Mouse (Mus musculus) heart, postnatal 4 days (tissue): Measurements from ENCODE around the gene Rpp25. TPM values are rescaled to one million over a fixed set of nuclear protein-coding genes. Genes with fewer than 3 reads are reported as not detected.

Experiments used
- DNase-seq: peaks from one replicate; pipeline ENCODE4 v3.0.0; 2021
- total RNA-seq, 2 experiments: library from RNA; stranded (reverse); gene quantifications; 2 replicates each; pipeline ENCODE4 v1.2.3; 2021

The Rpp25 gene
- total RNA-seq, 2 experiments from 2014 or later = 7.8 to 9.4 TPM

GRCm38 (mm10) chr9:57521056-57521911 is 17.5 kb downstream of the Rpp25 start, which contains the start of gene Cox5a:
Cox5a (plus strand) TSS chr9:57521274.
- DNase-seq = peak; percentile 97

DNA sequence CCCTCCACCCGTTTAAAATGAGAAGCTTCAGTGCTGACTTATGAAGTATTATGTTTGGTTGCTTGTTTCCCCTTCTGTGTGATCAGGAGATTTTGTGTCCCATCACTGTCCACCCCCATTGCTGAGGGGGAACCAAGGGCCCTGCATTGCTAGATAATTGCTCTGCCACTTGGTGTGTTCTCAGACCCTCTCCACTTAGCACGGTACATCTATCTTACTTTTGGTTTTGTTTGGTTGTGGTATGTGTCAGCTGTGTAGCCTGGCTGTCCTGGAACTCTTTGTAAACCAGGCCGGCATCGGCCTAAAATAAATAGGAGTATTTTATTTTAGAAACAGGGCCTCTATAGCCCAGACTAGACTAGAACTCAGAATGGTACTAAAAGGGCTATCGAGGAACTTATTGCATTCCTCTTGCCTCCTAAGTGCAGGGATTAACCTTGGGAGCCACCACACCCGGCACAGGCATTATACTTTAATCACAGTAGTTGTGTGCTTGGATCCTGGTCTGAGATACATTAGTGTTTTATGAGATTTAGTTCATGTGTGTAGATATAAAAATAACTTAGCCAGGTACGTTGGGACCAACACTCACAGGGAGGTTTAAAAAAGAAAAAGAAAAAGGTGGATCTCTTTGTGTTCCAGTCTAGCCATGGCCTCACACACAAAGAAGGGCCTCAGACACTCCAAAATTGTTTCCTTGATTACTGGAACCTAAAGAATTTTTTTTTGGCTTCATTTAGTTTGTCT is 18.5 kb downstream of the Rpp25 start:
- DNase-seq = no peak

DNA sequence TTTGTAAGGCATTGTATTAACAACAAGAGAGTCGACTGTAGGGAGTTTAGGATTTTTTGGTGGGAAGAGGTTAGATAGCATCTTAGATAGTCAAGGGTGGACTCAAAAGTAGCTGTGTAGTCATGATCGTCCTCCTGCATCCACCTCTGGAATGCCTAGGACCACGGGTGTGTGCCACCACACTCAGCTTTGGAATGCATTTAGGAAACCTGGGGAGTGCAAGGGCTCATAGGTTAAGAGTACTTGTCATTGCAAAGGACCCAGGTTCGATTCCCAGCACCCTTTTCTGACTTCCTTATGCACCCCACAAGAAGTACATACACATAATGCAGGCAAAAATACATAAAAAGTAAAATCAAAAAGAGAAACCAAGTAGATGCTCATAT is 19.0 kb downstream of the Rpp25 start:
- DNase-seq = no peak

GRCm38 (mm10) chr9:57523754-57524153 is 19.9 kb downstream of the Rpp25 start:
- no peak for DNase-seq

- no peak for DNase-seq
Observed at GRCm38 (mm10) chr9:57524439-57524838, 20.6 kb downstream of the Rpp25 start.

GRCm38 (mm10) chr9:57525516-57525915 is 21.7 kb downstream of the Rpp25 start:
- no peak for DNase-seq

GRCm38 (mm10) chr9:57526435-57526834 is 22.6 kb downstream of the Rpp25 start:
- DNase-seq = no peak

DNA sequence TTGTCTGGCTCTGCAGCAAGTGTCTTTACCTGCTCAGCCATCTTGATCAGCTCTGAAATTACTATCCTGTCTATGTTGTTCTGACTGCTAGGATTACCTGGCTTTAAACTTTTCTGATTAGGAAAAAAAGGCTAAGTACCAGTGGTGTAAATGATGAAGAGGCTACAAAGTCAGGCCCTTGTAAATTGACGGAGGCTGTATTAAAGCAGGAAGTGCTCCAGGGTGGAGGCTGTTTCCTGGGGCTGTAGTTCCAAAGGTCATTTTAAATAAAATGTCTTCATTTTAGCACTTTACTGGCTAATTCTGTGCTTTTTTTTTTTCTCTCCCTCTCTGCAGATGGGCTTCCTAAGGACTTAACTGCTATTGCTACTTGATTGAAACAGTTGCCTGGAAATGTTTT is 28.1 kb downstream of the Rpp25 start:
- no peak for DNase-seq

GRCm38 (mm10) chr9:57536362-57536761 is 32.5 kb downstream of the Rpp25 start:
- DNase-seq = no peak

DNA sequence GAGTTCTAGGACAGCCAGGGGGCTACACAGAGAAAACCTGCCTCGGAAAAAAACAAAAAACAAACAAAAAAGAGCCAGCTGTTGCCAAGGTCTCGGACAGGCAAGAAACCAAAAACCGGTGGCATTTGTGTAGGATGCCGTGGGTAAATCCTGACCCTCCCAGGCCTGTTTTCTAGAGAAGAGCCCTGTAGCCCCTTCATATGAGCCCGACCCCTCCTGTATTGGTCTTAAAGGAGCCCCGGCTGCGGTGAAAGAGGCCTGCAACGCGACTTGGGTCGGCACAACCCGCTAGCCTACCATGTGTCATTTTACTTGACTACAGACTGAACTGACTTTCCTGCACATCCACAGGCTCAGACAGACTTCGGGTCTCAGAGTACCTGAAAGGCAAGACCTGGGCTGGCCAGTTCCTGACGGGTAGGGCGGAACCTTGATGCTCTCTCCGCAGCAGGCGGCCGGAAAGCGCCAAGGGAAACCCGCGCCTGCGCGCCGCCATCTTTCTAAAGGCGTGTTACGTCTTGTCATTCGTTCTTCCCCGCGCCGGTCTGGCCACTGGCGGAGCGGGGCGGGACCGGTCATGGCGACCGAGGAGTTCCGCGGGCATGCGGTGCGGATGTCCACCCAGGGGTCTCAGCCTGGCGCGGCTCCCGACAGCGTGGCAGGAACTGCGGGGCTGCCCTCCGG is 33.4 kb downstream of the Rpp25 start, which contains the start of gene Fam219b:
Gene Fam219b (plus strand): TSS at position 485 of the 684 bp plus-strand sequence.
- peak; percentile 94 for DNase-seq

DNA sequence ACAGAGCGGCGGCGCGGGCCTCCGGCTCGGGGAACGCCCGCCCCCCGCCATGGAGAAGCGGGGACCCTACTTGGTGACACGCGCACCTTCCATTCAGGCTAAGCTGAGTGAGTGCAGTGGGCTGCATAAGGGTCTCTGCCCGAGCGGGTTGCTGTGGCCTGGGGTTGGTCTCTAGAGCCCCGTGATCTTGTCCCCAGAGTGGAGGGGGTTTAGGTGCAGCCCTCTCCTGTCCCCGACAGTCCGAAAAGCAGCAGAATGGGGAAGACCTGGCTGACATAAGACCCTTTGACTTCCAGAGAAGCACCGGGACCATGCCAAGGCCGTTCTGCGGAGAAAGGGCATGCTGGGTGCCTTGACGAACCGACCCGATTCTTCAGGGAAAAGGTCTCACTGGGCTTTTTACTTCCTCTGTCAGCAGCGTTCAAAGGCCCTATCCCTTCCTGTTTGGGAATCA is 33.9 kb downstream of the Rpp25 start:
- DNase-seq = no peak

- DNase-seq = no peak
Observed at GRCm38 (mm10) chr9:57539550-57539949, 35.7 kb downstream of the Rpp25 start.

DNA sequence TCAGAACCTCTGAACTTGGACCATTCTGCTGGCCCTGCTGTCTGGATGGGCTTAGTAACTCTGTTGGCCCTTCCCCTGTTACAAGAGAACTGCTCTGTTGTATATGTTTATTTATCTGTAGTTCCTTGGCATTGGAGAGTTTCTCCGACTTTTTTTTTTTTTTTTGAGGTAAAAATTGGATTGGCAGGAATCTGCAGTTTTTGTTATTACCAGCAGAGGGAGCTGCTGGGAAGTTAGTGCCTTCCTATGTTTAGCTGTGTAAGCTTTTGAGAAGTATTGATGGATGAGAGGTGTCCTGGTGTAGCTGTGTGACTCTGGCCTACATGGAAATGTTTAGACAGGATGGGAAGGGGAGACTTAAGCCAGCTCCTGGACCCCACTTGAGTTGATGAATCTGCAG is 37.5 kb downstream of the Rpp25 start:
- peak; percentile 65 for DNase-seq

DNA sequence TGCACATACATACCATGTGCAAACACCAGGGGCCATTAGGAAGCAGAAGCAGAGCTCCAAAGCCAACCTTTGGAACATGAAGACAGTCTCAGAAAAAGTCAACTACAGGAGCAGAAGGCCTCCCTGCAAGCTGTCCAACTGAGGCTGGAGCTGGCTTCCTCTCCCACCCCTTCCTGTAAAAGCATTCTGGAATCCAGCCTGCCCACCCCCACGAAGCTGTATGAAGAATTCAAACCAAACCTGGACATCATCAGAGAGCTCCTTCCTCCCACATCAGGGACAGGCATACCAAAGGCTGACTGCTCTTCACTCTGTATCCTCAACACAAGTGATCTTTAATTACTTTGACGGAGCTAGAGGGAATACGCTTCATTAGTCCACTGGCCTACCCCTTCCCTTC is 40.1 kb downstream of the Rpp25 start:
- DNase-seq = no peak

DNA sequence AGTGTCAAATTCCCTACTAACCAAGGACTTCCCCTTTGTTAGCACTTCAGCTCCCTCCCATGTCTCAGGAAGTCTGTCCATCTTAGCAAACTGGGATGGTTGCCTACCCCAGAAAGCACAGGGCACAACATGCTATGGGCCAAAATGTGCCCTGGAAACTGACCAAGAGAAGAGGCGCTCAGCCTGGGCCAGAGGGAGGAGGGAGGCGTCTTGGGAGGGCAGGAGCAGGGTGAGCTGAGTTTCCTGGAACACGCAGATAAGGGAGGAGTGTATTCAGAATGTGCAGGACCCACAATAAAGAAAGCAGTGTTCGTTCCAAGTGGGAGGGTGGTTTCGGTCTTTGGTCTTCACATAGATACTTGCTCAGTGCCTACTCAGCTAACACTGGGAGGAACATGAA is 43.5 kb downstream of the Rpp25 start:
- peak; percentile 37 for DNase-seq

DNA sequence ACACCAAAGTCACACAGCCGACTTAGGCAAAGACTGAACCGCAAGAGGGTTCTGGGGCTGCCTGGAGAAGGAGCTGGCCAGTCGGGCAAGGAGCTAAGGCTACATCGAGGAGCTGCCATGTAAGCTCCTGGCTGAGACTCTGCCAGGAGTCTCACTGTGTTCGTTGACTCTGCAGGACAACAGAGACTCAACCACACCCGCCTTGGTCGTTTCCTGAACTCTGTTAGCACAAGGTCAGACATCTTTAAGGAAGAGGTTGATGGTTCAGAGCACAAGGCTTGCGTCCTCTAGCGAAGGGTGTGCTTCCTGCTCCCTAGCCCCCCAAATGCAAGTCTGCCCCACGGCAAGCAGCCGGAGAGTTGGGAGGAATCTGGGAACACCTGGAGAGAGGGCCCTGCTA is 44.0 kb downstream of the Rpp25 start:
- no peak for DNase-seq

DNA sequence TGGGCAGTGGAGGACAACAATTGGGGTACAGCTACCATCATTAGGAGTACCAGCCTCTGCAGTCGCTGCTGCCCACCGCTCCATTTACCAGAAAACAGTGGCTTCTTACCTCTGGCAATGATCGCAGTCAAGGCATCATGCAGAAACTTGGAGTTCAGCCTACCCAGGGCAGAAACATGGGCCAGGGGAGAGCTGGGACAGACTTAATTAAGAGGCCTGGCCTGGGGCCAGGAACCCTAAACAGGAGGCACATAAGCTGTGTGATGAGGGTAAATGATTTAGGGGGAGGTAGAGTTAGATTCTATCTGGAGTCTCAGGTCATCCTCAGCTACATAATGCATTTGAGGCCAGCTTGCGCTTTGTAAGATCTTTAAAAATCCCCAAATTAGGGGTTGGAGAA is 45.4 kb downstream of the Rpp25 start:
- no peak for DNase-seq

DNA sequence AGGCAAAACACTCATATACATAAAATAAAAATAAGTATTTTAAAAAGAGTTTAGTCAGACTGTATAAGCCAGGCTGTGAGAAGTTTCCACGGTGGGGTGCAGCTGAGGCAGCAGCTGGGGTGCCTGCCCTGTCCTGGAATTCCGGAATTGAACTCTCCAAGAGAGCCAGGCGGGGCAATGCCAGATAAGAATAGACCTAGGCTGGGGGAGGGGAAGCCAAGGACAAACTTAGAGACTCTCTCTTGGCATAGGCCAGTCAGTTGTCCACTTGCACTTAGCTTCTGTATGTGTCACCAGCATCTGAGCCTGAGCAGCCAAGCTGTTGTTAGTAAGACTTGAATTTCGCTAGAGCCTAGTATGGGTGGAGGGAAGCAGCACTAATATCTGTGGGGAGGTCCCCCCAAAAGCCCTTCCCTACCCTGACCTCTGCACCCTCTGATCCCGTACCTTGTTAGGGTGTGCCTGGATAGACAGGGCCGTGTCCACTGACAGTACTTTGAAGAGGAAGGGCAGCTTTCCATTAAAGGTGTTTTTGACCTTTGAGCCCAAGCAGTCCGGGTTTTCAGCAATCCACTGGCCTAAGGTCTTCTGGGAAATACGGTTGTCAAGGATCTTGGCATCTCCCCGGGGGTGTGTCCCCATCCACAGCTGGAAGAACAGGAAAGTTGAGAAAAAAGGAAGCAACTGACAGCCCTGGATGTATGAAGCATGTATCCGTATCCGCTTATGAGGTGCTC is 46.5 kb downstream of the Rpp25 start:
- peak; percentile 77 for DNase-seq

DNA sequence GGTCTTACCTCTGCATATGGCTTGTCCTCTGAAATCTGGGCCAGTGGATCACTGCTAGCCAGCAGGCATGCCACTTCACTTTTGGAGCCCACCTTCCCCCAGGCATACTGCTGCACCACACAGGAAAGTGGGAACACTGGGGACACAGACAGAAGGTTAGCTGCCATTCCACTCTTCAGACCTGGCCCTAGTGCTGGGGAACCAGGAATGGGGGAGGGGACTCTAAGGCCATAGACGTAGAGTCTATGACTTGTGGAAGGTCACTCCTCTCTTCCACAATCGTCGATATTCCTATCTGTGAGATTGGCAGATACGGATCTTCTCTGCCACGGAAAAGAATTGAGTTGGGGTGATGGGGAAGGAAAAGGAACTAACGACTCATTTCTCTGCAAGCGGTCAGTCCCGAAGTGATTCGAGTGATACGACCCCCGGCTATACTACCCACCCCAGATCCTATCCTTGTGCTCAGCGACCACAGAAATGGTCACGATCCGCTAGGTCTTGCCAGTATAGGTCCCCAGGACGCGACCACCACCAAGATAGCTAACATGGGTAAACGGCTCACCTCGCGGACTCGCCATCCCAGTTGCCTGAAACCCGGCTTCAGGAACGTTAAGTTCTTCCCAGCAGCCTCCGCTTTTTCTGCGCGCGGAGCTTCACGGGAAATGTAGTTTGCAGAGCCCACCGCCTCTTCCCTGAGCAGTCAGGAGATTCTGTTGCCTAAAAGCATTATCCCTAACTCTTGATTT is 48.5 kb downstream of the Rpp25 start, which contains the start of gene Mpi:
Gene Mpi (minus strand): TSS at position 625 of the 749 bp plus-strand sequence.
- peak; percentile 78 for DNase-seq

GRCm38 (mm10) chr9:57553119-57553518 is 49.3 kb downstream of the Rpp25 start:
- DNase-seq = no peak

GRCm38 (mm10) chr9:57554753-57555152 is 50.9 kb downstream of the Rpp25 start:
- DNase-seq = no peak
